Mouse (Mus musculus) midbrain, embryonic 13.5 days (tissue): ENCODE data around the gene Nlgn2. TPM values are rescaled to one million over a fixed set of nuclear protein-coding genes. Genes with fewer than 3 reads are reported as not detected.
A peak's percentile ranks its signal among the peaks of the same experiment; 100 is the strongest.

ENCODE experiments used
- ATAC-seq: fragments of 200-750 bp; cut with Nextera tagmentation; 2 replicates; pipeline ENCODE4 v1.8.0; 2017; ENCODE audit warnings: mild to moderate bottlenecking, moderate TSS enrichment, moderate library complexity
- H3K27ac ChIP-seq: fragments of 300-500 bp; sonication (generic); 2 replicates; pipeline ENCODE4 v1.5.1; 2015; ENCODE audit warnings: inconsistent platforms, mild to moderate bottlenecking, moderate library complexity
- H3K27me3 ChIP-seq: fragments of 300-500 bp; sonication (generic); 2 replicates; pipeline ENCODE4 v1.6.1; 2015; ENCODE audit warnings: mild to moderate bottlenecking, inconsistent platforms
- H3K36me3 ChIP-seq: fragments of 300-500 bp; sonication (generic); 2 replicates; pipeline ENCODE4 v1.6.1; 2015; ENCODE audit warnings: mild to moderate bottlenecking, inconsistent platforms
- H3K4me1 ChIP-seq: fragments of 300-500 bp; sonication (generic); replicated peaks from 2 replicates; pipeline ENCODE4 v1.6.1; 2015; ENCODE audit warnings: inconsistent platforms
- H3K4me2 ChIP-seq: fragments of 300-500 bp; sonication (generic); replicated peaks from 2 replicates; pipeline ENCODE4 v1.6.1; 2015; ENCODE audit warnings: moderate library complexity, mild to moderate bottlenecking, inconsistent platforms
- H3K4me3 ChIP-seq: fragments of 300-500 bp; sonication (generic); replicated peaks from 2 replicates; pipeline ENCODE4 v1.5.1; 2015; ENCODE audit warnings: mild to moderate bottlenecking, inconsistent platforms
- H3K9ac ChIP-seq: fragments of 300-500 bp; sonication (generic); replicated peaks from 2 replicates; pipeline ENCODE4 v1.6.1; 2015; ENCODE audit warnings: mild to moderate bottlenecking, inconsistent platforms
- H3K9me3 ChIP-seq: fragments of 300-500 bp; sonication (generic); 2 replicates; pipeline ENCODE4 v1.6.1; 2016; ENCODE audit warnings: mild to moderate bottlenecking, inconsistent platforms
- WGBS: fragments of 180-500 bp; shearing (Covaris S2); methylation state at CpG from one replicate; pipeline ENCODE4 v1.1.7; 2015; 5-methylcytosine and 5-hydroxymethylcytosine counted together
- polyA plus RNA-seq: library from polyadenylated mRNA; unstranded; fragments of >200 nt; fragmentation: Nextera tagmentation; extraction: Ambion mirVana; gene quantifications from 2 replicates; pipeline ENCODE4 v1.2.1, GENCODE M21; 2015

The Nlgn2 gene
- polyA plus RNA-seq, 1 experiment from 2014 or later, result 21.3 TPM

- peak within 1 kb of the TSS; percentile 99 for H3K4me2 ChIP-seq
- peaks cover 40% of the 10 kb centered on the region for H3K4me1 ChIP-seq
- under 1% methylated on average over 34 of the region's 34 CpGs for WGBS
- peaks cover 7% of the 10 kb centered on the region for H3K36me3 ChIP-seq
- no peaks in the 10 kb centered on the region for H3K9me3 ChIP-seq
- ATAC-seq, result peak; percentile 85
- no peaks in the 10 kb centered on the region for H3K27me3 ChIP-seq
- H3K4me3 ChIP-seq, result peak within 1 kb of the TSS; percentile 97
- H3K9ac ChIP-seq, result peak within 1 kb of the TSS; percentile 99
- peak within 1 kb of the TSS; percentile 98 for H3K27ac ChIP-seq
Measured at GRCm38 (mm10) chr11:69837952-69838713, 549 bp upstream of the Nlgn2 start, which contains the start of gene Tmem256. Gene Tmem256 (plus strand): TSS chr11:69838514.

GRCm38 (mm10) chr11:69836703-69837576, 644 bp downstream of the Nlgn2 start:
- H3K4me1 ChIP-seq, result peaks cover 51% of the 10 kb centered on the region
- no peaks in the 10 kb centered on the region for H3K27me3 ChIP-seq
- peak overlapping the region; percentile 98 for H3K27ac ChIP-seq
- under 1% methylated on average over 48 of the region's 52 CpGs for WGBS
- peaks cover 19% of the 10 kb centered on the region for H3K36me3 ChIP-seq
- peak overlapping the region; percentile 97 for H3K4me3 ChIP-seq
- no peaks in the 10 kb centered on the region for H3K9me3 ChIP-seq
- ATAC-seq, result peak; percentile 18
- peak overlapping the region; percentile 99 for H3K9ac ChIP-seq
- H3K4me2 ChIP-seq, result peak overlapping the region; percentile 99

- Histone ChIP-seq H3K4me2 (peak overlapping the region; percentile 99), H3K27me3 (no peaks in the 10 kb centered on the region), H3K9ac (peak overlapping the region; percentile 99), H3K4me1 (peaks cover 57% of the 10 kb centered on the region), H3K36me3 (peaks cover 28% of the 10 kb centered on the region), H3K9me3 (no peaks in the 10 kb centered on the region), H3K4me3 (peak overlapping the region; percentile 97), H3K27ac (peak overlapping the region; percentile 98)
- 2% methylated on average over 4 of the region's 4 CpGs for WGBS
- ATAC-seq, result no peak
Measured at GRCm38 (mm10) chr11:69835966-69836335, 1.6 kb downstream of the Nlgn2 start.

- Histone ChIP-seq H3K27ac (peak overlapping the region; percentile 98), H3K27me3 (no peaks in the 10 kb centered on the region), H3K4me2 (peak overlapping the region; percentile 99), H3K9me3 (no peaks in the 10 kb centered on the region), H3K36me3 (peaks cover 31% of the 10 kb centered on the region), H3K4me3 (peak overlapping the region; percentile 97), H3K9ac (peak overlapping the region; percentile 99), H3K4me1 (peaks cover 58% of the 10 kb centered on the region)
- ATAC-seq, result no peak
- WGBS, result 3% methylated on average over 9 of the region's 9 CpGs
Measured at GRCm38 (mm10) chr11:69835326-69835965, 2.1 kb downstream of the Nlgn2 start.

- Histone ChIP-seq H3K36me3 (peaks cover 39% of the 10 kb centered on the region), H3K4me1 (peaks cover 57% of the 10 kb centered on the region), H3K9me3 (no peaks in the 10 kb centered on the region), H3K4me3 (peak overlapping the region; percentile 97), H3K4me2 (peak overlapping the region; percentile 99), H3K27me3 (no peaks in the 10 kb centered on the region), H3K27ac (peak overlapping the region; percentile 98), H3K9ac (peak overlapping the region; percentile 99)
- 5% methylated on average over 46 of the region's 48 CpGs for WGBS
- no peak for ATAC-seq
Measured at GRCm38 (mm10) chr11:69834001-69834549, 3.5 kb downstream of the Nlgn2 start.

GRCm38 (mm10) chr11:69833554-69833953, 4.0 kb downstream of the Nlgn2 start:
- Histone ChIP-seq H3K9ac (peak overlapping the region; percentile 99), H3K36me3 (peaks cover 44% of the 10 kb centered on the region), H3K4me3 (peak overlapping the region; percentile 97), H3K4me1 (peaks cover 55% of the 10 kb centered on the region), H3K27ac (peak overlapping the region; percentile 98; the same call in 1 of the 2 replicates), H3K27me3 (no peaks in the 10 kb centered on the region), H3K4me2 (peak overlapping the region; percentile 99), H3K9me3 (no peaks in the 10 kb centered on the region)
- WGBS, result 57% methylated on average over 8 of the region's 8 CpGs
- ATAC-seq, result no peak

- H3K4me1 ChIP-seq, result peaks cover 32% of the 10 kb centered on the region
- H3K27me3 ChIP-seq, result no peaks in the 10 kb centered on the region
- no peak for ATAC-seq
- H3K9me3 ChIP-seq, result no peaks in the 10 kb centered on the region
- no peak overlapping the region for H3K4me2 ChIP-seq
- peaks cover 91% of the 10 kb centered on the region for H3K36me3 ChIP-seq
- no peak overlapping the region for H3K9ac ChIP-seq
- no peak overlapping the region for H3K4me3 ChIP-seq
- H3K27ac ChIP-seq, result no peak overlapping the region
- 58% methylated on average over 5 of the region's 5 CpGs for WGBS
Measured at GRCm38 (mm10) chr11:69828832-69829231, 8.8 kb downstream of the Nlgn2 start.

GRCm38 (mm10) chr11:69823456-69823855, 14.1 kb downstream of the Nlgn2 start:
- no peak overlapping the region for H3K9ac ChIP-seq
- no peaks in the 10 kb centered on the region for H3K27me3 ChIP-seq
- H3K36me3 ChIP-seq, result peaks cover 52% of the 10 kb centered on the region
- H3K9me3 ChIP-seq, result no peaks in the 10 kb centered on the region
- no peak overlapping the region for H3K27ac ChIP-seq
- H3K4me1 ChIP-seq, result no peaks in the 10 kb centered on the region
- H3K4me3 ChIP-seq, result no peak overlapping the region
- WGBS, result 80% methylated on average over 2 of the region's 2 CpGs
- ATAC-seq, result no peak
- H3K4me2 ChIP-seq, result no peak overlapping the region

- Histone ChIP-seq H3K27me3 (no peaks in the 10 kb centered on the region), H3K4me1 (no peaks in the 10 kb centered on the region), H3K36me3 (peaks cover 39% of the 10 kb centered on the region), H3K9me3 (peaks cover 5% of the 10 kb centered on the region; the same call in 1 of the 2 replicates), H3K27ac (no peak within 1 kb of the TSS), H3K9ac (no peak within 1 kb of the TSS), H3K4me3 (no peak within 1 kb of the TSS), H3K4me2 (no peak within 1 kb of the TSS)
- 92% methylated on average over 3 of the region's 3 CpGs for WGBS
- no peak for ATAC-seq
Measured at GRCm38 (mm10) chr11:69822080-69822479, 15.5 kb downstream of the Nlgn2 start, which contains the start of gene Spem1. Gene Spem1 (minus strand): TSS chr11:69822180.

GRCm38 (mm10) chr11:69818871-69819270, 18.7 kb downstream of the Nlgn2 start:
- Histone ChIP-seq H3K4me3 (no peak overlapping the region), H3K27ac (no peak overlapping the region), H3K9me3 (peaks cover 5% of the 10 kb centered on the region; the same call in 1 of the 2 replicates), H3K36me3 (peaks cover 6% of the 10 kb centered on the region; the same call in 1 of the 2 replicates), H3K4me2 (no peak overlapping the region), H3K9ac (no peak overlapping the region), H3K27me3 (no peaks in the 10 kb centered on the region), H3K4me1 (no peaks in the 10 kb centered on the region)
- ATAC-seq, result no peak
- WGBS, result 86% methylated on average over 8 of the region's 8 CpGs

- no peak within 1 kb of the TSS for H3K4me3 ChIP-seq
- WGBS, result 83% methylated on average over 2 of the region's 2 CpGs
- no peaks in the 10 kb centered on the region for H3K27me3 ChIP-seq
- no peaks in the 10 kb centered on the region for H3K4me1 ChIP-seq
- H3K9me3 ChIP-seq, result peaks cover 5% of the 10 kb centered on the region; the same call in 1 of the 2 replicates
- no peak for ATAC-seq
- H3K9ac ChIP-seq, result no peak within 1 kb of the TSS
- H3K27ac ChIP-seq, result no peak within 1 kb of the TSS
- 0 out of 2 replicates have a peak, but pooled peaks cover 2% of the 10 kb centered on the region for H3K36me3 ChIP-seq
- no peak within 1 kb of the TSS for H3K4me2 ChIP-seq
Measured at GRCm38 (mm10) chr11:69818365-69818764, 19.2 kb downstream of the Nlgn2 start, which contains the start of gene Spem2. Gene Spem2 (minus strand): TSS chr11:69818465.
